Mouse (Mus musculus): Measurements from ENCODE around the gene Mymx. TPM values are rescaled to one million over a fixed set of nuclear protein-coding genes. Genes with fewer than 3 reads are reported as not detected.
A peak's percentile ranks its signal among the peaks of the same experiment; 100 is the strongest.

The Mymx gene
- total and polyA plus RNA-seq, 3 experiments = not detected

DNA sequence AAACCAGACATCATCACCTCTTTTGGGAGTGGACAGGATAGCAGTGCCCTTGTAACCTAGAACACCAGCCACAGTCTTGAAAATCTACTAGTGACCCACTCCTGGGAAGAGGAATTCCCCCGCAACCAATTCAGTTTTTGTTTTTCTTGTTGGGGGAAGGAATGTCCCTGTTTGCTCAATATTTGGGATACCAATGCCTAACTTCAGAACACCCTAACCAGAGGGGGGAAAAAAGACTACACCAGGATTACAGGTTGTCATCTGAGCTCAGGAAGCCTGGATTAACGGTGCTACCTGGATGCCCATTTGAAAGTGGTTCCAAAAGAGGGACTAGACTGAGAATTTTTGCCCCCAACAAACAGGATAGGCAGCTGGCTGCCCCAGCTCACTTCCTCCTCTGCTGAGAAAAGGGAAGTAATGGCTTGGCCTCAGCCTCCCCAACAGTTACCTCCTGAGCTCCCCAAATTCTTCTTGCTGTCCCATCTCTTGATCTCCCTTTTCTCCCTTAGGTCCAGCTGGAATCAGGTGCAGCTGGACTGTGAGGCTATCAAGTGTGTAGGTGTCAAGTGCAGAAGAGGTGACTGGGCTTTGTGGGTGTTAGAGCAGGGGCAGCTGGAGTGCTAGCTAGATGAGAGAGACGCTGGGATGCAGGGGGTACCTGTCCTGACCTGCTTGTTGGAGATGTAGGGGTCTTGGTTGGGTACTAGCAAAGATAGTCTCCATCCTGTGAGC is 45.2 kb downstream of the Mymx start:
- Histone ChIP-seq H3K27ac (no peak overlapping the region), H3K4me1 (ENCODE audit: control insufficient read depth, insufficient read depth, low read length) (peaks cover 4% of the 10 kb centered on the region; the same call in 1 of the 2 replicates), H3K4me3 (peak overlapping the region; percentile 89), H3K79me2 (replicated peaks; ENCODE audit: control insufficient read depth, insufficient read depth, low read length) (no peaks in the 10 kb centered on the region), H3K27me3 (ENCODE audit: control insufficient read depth, insufficient read depth, low read length) (no peaks in the 10 kb centered on the region), H3K36me3 (ENCODE audit: control insufficient read depth, insufficient read depth, low read length) (no peaks in the 10 kb centered on the region), H3K9ac (ENCODE audit: low read depth, low read length) (peak overlapping the region; percentile 19; the same call in 1 of the 2 replicates)
- intact Hi-C loops (cut with DNase I) = no loop called here
- TF ChIP-seq POLR2A (IDR thresholded peaks at IDR 0.05; ENCODE audit: insufficient read depth, low read depth, low read length) (no peak), EP300 (IDR thresholded peaks at IDR 0.05; ENCODE audit: insufficient read depth, low read depth, low read length) (no peak), CTCF (IDR thresholded peaks at IDR 0.05) (no peak)
- peak; percentile 31 for DNase-seq
- WGBS = 56% methylated on average over 3 of the region's 3 CpGs

DNA sequence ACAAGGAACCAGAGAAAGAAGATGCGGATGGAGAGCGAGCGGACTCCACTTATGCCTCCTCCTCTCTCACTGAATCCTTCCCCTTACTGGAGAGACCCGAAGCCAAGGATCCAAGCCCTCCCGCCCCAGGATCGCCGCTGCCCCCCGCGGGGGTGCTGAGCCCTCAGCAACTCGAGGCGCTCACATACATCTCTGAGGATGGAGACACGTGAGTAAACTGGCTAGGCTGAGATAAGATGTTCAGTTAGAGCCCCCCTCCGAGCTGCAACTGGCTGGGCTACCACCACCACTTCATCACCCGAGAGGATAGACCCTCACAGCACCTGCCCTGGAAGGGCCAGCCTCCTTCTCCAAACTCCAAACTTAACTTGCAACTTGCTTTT is 45.8 kb downstream of the Mymx start:
- Histone ChIP-seq H3K79me2 (replicated peaks; ENCODE audit: control insufficient read depth, insufficient read depth, low read length) (no peaks in the 10 kb centered on the region), H3K27ac (peak overlapping the region; percentile 47), H3K4me1 (ENCODE audit: control insufficient read depth, insufficient read depth, low read length) (peaks cover 4% of the 10 kb centered on the region; the same call in 1 of the 2 replicates), H3K9ac (ENCODE audit: low read depth, low read length) (peak overlapping the region; percentile 66), H3K27me3 (ENCODE audit: control insufficient read depth, insufficient read depth, low read length) (no peaks in the 10 kb centered on the region), H3K36me3 (ENCODE audit: control insufficient read depth, insufficient read depth, low read length) (no peaks in the 10 kb centered on the region), H3K4me3 (peak overlapping the region; percentile 89)
- 4% methylated on average over 14 of the region's 14 CpGs for whole genome bisulfite sequencing
- no peak for TF ChIP-seq POLR2A (IDR thresholded peaks at IDR 0.05; ENCODE audit: insufficient read depth, low read depth, low read length)
- TF ChIP-seq CTCF (IDR thresholded peaks at IDR 0.05) = no peak
- no peak for TF ChIP-seq EP300 (IDR thresholded peaks at IDR 0.05; ENCODE audit: insufficient read depth, low read depth, low read length)
- intact Hi-C loops (cut with DNase I) = no loop called here
- no peak for DNase-seq

DNA sequence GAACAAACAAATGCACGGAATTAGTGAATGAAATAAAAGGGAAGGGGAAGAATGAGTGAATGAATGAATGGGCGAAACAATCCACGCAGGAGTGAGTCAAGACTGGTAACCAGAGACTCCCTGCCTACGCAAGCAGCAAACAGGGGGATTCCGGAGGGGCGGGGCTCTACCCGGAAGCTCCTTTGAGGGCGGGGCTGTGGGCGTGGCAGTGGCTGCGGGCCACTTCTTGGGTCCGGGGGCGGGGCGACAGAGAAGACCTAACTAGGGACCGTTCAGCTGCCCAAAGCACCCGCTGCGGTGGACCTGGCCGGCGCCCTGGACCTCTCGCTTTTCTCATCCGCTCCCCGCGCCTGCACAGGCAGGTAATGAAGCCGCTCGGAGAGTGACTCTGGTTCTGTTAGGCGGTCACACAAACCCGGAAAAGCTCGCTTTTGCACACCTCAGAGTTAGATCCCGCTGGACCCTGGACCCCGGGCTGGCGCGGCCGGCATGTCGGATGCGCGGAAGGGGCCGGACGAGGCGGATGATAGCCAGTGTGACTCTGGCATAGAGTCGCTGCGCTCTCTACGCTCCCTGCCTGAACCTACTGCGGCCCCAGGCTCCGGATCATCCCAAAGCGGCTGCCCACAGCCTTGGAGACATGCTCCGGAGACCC is 46.3 kb downstream of the Mymx start, which contains the start of gene Nfkbie:
Nfkbie (plus strand) TSS at position 252 of the 655 bp plus-strand sequence.
- TF ChIP-seq POLR2A (IDR thresholded peaks at IDR 0.05; ENCODE audit: insufficient read depth, low read depth, low read length) (peak; percentile 74), CTCF (IDR thresholded peaks at IDR 0.05) (no peak), EP300 (IDR thresholded peaks at IDR 0.05; ENCODE audit: insufficient read depth, low read depth, low read length) (no peak)
- peak within 1 kb of the TSS; percentile 47 for H3K27ac ChIP-seq

DNA sequence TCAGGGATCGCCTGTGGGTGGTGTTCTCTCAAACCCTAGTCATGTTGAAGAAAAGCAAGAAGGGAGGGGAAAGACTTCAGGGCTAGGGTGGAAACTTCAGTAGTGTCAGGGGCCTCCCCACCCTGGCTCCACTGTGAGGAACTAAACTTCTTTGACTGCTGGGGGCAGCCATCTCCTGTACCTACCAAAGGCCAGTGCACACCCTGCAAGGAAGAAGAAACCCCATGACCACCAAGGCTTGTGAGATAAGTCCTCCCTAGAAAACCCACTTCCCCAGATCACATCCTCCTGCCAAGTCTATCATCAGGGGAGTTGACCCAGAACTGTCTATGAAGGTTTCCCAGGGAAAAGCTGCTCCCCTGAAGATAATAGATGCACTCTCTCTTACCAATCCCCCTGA is 47.5 kb downstream of the Mymx start:
- TF ChIP-seq POLR2A (IDR thresholded peaks at IDR 0.05; ENCODE audit: insufficient read depth, low read depth, low read length) (no peak), EP300 (IDR thresholded peaks at IDR 0.05; ENCODE audit: insufficient read depth, low read depth, low read length) (no peak), CTCF (IDR thresholded peaks at IDR 0.05) (no peak)
- Histone ChIP-seq H3K79me2 (replicated peaks; ENCODE audit: control insufficient read depth, insufficient read depth, low read length) (no peaks in the 10 kb centered on the region), H3K9ac (ENCODE audit: low read depth, low read length) (no peak overlapping the region), H3K27me3 (ENCODE audit: control insufficient read depth, insufficient read depth, low read length) (no peaks in the 10 kb centered on the region), H3K36me3 (ENCODE audit: control insufficient read depth, insufficient read depth, low read length) (no peaks in the 10 kb centered on the region), H3K4me3 (no peak overlapping the region), H3K4me1 (ENCODE audit: control insufficient read depth, insufficient read depth, low read length) (peaks cover 4% of the 10 kb centered on the region; the same call in 1 of the 2 replicates), H3K27ac (no peak overlapping the region)
- intact Hi-C loops (cut with DNase I) = loop anchor here (2.0 kb wide), 1 partner anchor 48 kb away; the partner anchor contains the start of gene Aars2
- WGBS = 45% methylated on average over 1 of the region's 1 CpGs
- DNase-seq = no peak

More for the DNA sequence above, 46.3 kb downstream of the Mymx start, which contains the start of gene Nfkbie:
- Histone ChIP-seq H3K4me3 (peak within 1 kb of the TSS; percentile 89), H3K79me2 (replicated peaks; ENCODE audit: control insufficient read depth, insufficient read depth, low read length) (no peaks in the 10 kb centered on the region), H3K36me3 (ENCODE audit: control insufficient read depth, insufficient read depth, low read length) (no peaks in the 10 kb centered on the region), H3K9ac (ENCODE audit: low read depth, low read length) (peak within 1 kb of the TSS; percentile 66), H3K4me1 (ENCODE audit: control insufficient read depth, insufficient read depth, low read length) (peaks cover 4% of the 10 kb centered on the region; the same call in 1 of the 2 replicates), H3K27me3 (ENCODE audit: control insufficient read depth, insufficient read depth, low read length) (no peaks in the 10 kb centered on the region)
- peak; percentile 95 to 97 for DNase-seq
- WGBS = under 1% methylated on average over 45 of the region's 45 CpGs
- intact Hi-C loops (cut with DNase I) = loop anchor here (2.0 kb wide), 1 partner anchor 49 kb away; the partner anchor contains the start of gene Aars2

DNA sequence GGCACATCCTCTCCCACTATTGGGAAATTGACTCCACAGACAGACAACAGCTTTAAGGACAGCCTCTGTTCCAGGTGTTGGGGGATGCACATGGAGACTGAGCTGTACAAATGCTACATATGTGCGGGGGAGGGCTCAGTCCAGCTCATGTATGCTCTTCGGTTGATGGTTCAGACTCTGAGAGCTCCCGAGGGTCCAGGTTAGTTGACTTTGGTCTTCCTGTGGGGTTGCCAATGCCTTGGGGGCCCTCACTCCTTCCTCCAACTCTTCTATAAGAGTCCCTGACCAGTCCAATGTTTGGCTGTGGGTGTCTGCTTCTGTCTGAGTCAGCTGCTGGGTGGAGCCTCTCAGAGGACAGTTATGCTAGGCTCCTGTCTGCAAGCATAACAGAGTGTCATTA is 48.8 kb downstream of the Mymx start:
- no peak for DNase-seq
- Histone ChIP-seq H3K9ac (ENCODE audit: low read depth, low read length) (no peak overlapping the region), H3K4me1 (ENCODE audit: control insufficient read depth, insufficient read depth, low read length) (peaks cover 4% of the 10 kb centered on the region; the same call in 1 of the 2 replicates), H3K27ac (no peak overlapping the region), H3K36me3 (ENCODE audit: control insufficient read depth, insufficient read depth, low read length) (no peaks in the 10 kb centered on the region), H3K27me3 (ENCODE audit: control insufficient read depth, insufficient read depth, low read length) (peaks cover 7% of the 10 kb centered on the region), H3K79me2 (replicated peaks; ENCODE audit: control insufficient read depth, insufficient read depth, low read length) (no peaks in the 10 kb centered on the region), H3K4me3 (no peak overlapping the region)
- intact Hi-C loops (cut with DNase I) = no loop called here
- WGBS = 79% methylated on average over 3 of the region's 3 CpGs
- no peak for TF ChIP-seq EP300 (IDR thresholded peaks at IDR 0.05; ENCODE audit: insufficient read depth, low read depth, low read length)
- TF ChIP-seq POLR2A (IDR thresholded peaks at IDR 0.05; ENCODE audit: insufficient read depth, low read depth, low read length) = no peak
- no peak for TF ChIP-seq CTCF (IDR thresholded peaks at IDR 0.05)
